Mouse (Mus musculus) hindbrain, embryonic 12.5 days (tissue): ENCODE measurements around the gene Gm20388. TPM values are rescaled to one million over a fixed set of nuclear protein-coding genes. Genes with fewer than 3 reads are reported as not detected.

Experiments used
- ATAC-seq: fragments of 200-750 bp; cut with Nextera tagmentation; 2 replicates; pipeline ENCODE4 v1.8.0; 2017; ENCODE audit warnings: moderate TSS enrichment; ENCODE audit not compliant: low FRiP score
- H3K27ac ChIP-seq: fragments of 300-500 bp; sonication (generic); 2 replicates; pipeline ENCODE4 v1.5.1; 2016; ENCODE audit warnings: mild to moderate bottlenecking
- H3K27me3 ChIP-seq: fragments of 300-500 bp; sonication (generic); 2 replicates; pipeline ENCODE4 v1.6.1; 2016; ENCODE audit warnings: mild to moderate bottlenecking
- H3K36me3 ChIP-seq: fragments of 300-500 bp; sonication (generic); 2 replicates; pipeline ENCODE4 v1.6.1; 2016; ENCODE audit warnings: mild to moderate bottlenecking
- H3K4me1 ChIP-seq: fragments of 300-500 bp; sonication (generic); 2 replicates; pipeline ENCODE4 v1.6.1; 2016
- H3K4me2 ChIP-seq: fragments of 300-500 bp; sonication (generic); replicated peaks from 2 replicates; pipeline ENCODE4 v1.6.1; 2016; ENCODE audit warnings: mild to moderate bottlenecking
- H3K4me3 ChIP-seq: fragments of 300-500 bp; sonication (generic); 2 replicates; pipeline ENCODE4 v1.5.1; 2016; ENCODE audit warnings: mild to moderate bottlenecking
- H3K9ac ChIP-seq: fragments of 300-500 bp; sonication (generic); 2 replicates; pipeline ENCODE4 v1.6.1; 2016; ENCODE audit warnings: mild to moderate bottlenecking, moderate library complexity
- H3K9me3 ChIP-seq: fragments of 300-500 bp; sonication (generic); replicated peaks from 2 replicates; pipeline ENCODE4 v1.6.1; 2016; ENCODE audit warnings: mild to moderate bottlenecking
- WGBS: fragments of 180-500 bp; shearing (Covaris S2); methylation state at CpG from one replicate; pipeline ENCODE4 v1.1.7; 2016; 5-methylcytosine and 5-hydroxymethylcytosine counted together
- polyA plus RNA-seq: library from polyadenylated mRNA; unstranded; fragments of >200 nt; fragmentation: Nextera tagmentation; extraction: Ambion mirVana; gene quantifications from 2 replicates; pipeline ENCODE4 v1.2.1, GENCODE M21; 2016

Gm20388 gene
- polyA plus RNA-seq, 1 experiment from 2014 or later, result not detected

DNA sequence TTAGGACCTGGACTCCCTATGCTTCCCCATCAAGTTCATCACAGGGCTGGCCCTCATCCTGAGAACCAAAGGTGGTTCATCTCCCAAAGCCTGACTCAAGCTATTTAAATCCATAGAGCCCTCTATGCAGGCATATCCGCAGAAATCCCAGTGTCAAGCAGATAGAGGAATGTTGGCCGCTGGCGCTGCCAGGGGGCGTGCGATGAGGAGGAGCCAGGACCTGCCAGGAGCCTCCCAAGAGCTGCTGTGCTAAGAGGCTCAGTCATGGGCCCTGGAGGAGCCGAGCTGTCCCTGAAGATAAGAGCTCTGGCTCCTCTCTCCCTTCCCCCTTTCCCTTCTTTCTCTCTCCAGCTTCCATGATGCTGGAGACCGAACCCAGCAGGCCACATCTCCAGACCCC, 1075.4 kb downstream of the Gm20388 start:
- no peak for ATAC-seq
- Histone ChIP-seq H3K36me3 (no peaks in the 10 kb centered on the region), H3K27me3 (no peaks in the 10 kb centered on the region; the same call in none of the 2 replicates), H3K9me3 (no peaks in the 10 kb centered on the region), H3K4me1 (no peaks in the 10 kb centered on the region), H3K27ac (no peak overlapping the region), H3K9ac (no peak overlapping the region), H3K4me2 (no peak overlapping the region), H3K4me3 (no peak overlapping the region)
- WGBS, result 88% methylated on average over 7 of the region's 7 CpGs

DNA sequence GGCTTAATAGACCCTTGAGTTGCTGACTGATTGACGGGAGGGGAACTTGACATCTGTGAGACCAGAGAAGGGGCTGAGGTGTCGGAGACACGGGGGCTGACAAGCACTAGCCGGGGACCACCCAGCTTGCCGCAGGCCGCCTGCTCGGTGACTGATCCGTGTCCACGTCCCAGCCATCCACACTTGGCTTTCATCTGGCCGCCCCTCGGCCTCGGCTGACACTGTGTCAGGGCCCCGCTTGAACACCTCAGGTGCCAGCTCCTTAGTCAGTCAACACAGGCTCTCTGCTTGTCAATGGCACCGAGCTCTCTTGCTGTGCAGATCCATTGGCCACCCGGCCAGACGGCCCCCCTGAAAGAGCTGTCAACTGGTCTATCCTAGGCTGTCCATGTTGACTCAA, 1083.1 kb downstream of the Gm20388 start:
- Histone ChIP-seq H3K4me3 (no peak overlapping the region), H3K4me2 (no peak overlapping the region), H3K9me3 (no peaks in the 10 kb centered on the region), H3K27ac (no peak overlapping the region), H3K4me1 (no peaks in the 10 kb centered on the region), H3K36me3 (no peaks in the 10 kb centered on the region), H3K27me3 (peaks cover 18% of the 10 kb centered on the region), H3K9ac (no peak overlapping the region)
- ATAC-seq, result no peak
- WGBS, result 68% methylated on average over 16 of the region's 16 CpGs

DNA sequence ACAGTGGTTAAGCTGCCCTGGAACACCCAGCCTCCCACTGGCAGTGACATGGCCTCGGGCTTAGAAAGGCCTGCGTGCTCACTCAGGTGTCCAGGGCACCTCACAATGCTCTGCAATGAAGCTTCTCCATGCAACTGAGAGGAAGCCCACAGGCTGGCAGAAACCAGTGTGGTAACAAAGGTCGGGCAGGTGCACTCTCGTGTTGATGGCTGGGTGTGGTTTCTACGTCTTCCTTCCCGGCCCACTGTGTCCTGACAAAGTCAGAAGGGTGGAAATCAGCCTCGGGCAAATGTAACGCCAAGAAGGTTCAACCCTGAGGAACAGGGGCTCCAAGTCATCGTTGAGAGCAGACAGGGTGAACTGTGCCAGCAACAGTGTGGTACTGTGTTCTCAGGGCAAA, 1084.8 kb downstream of the Gm20388 start:
- no peaks in the 10 kb centered on the region for H3K9me3 ChIP-seq
- H3K27me3 ChIP-seq, result peaks cover 18% of the 10 kb centered on the region
- H3K4me2 ChIP-seq, result no peak overlapping the region
- H3K27ac ChIP-seq, result no peak overlapping the region
- H3K9ac ChIP-seq, result no peak overlapping the region
- no peaks in the 10 kb centered on the region for H3K36me3 ChIP-seq
- ATAC-seq, result no peak
- H3K4me3 ChIP-seq, result no peak overlapping the region
- 87% methylated on average over 9 of the region's 9 CpGs for WGBS
- H3K4me1 ChIP-seq, result no peaks in the 10 kb centered on the region

DNA sequence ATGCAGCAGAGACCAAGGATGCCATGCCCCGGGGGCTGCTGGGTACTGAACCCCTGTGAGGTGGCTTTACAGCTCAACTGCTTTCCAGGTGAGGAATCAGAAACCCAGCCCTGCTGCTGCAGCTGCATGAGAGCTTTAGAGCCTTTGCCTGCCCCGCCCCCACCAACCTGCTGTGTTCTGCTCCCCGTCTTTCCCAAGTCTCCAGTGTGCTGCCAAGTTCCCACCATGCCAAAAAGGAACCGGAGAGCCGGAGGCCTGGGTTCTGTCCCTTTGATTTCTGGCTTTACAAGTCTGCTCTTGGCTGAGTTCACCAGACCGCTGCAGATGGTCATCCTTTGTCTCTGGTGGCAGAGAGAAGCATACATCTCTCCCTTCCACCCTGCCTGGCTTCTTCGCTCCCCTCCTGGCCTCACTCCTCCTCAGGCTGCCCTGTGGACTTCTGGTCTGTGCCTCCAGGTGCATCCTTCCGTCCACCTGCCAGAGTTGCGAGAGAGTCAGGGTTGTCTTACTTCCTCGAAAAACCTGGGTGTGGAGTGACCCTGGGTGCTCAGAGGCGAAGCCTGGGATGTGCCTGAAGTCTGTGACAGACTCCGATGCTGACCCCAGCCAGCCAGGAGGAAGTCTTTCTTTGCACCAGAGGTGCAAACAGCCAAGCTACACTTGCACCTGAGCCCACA, 1086.4 kb downstream of the Gm20388 start:
- H3K9me3 ChIP-seq, result no peaks in the 10 kb centered on the region
- ATAC-seq, result no peak
- no peak overlapping the region for H3K4me2 ChIP-seq
- no peak overlapping the region for H3K27ac ChIP-seq
- no peaks in the 10 kb centered on the region for H3K36me3 ChIP-seq
- peaks cover 18% of the 10 kb centered on the region for H3K27me3 ChIP-seq
- H3K4me1 ChIP-seq, result no peaks in the 10 kb centered on the region
- H3K9ac ChIP-seq, result 0 out of 2 replicates have a peak overlapping the region, but pooled peaks have one; percentile 1
- 70% methylated on average over 12 of the region's 12 CpGs for WGBS
- H3K4me3 ChIP-seq, result no peak overlapping the region

DNA sequence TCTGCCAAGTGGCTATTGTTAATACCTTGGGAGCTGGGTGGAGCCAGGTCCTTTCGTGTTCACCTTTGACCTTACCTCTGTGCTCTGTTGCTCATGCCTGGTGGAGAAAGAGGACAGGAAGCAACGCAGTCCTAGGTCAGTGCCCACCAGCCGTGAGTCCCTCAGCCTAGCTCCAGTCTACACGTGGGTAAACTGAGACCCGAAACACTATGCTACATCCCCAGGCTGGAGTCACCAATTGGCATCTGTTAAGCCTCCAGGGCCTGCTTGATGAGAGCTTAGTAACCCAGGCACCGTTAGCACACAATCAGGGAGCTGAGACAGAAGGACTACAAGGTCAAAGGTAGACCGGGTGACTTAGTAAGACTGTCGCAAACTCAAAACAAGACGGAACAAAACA, 1087.3 kb downstream of the Gm20388 start:
- H3K9ac ChIP-seq, result no peak overlapping the region
- H3K4me1 ChIP-seq, result no peaks in the 10 kb centered on the region
- H3K9me3 ChIP-seq, result no peaks in the 10 kb centered on the region
- no peaks in the 10 kb centered on the region for H3K36me3 ChIP-seq
- no peak overlapping the region for H3K4me3 ChIP-seq
- ATAC-seq, result no peak
- WGBS, result 76% methylated on average over 9 of the region's 9 CpGs
- peaks cover 12% of the 10 kb centered on the region for H3K27me3 ChIP-seq
- H3K4me2 ChIP-seq, result no peak overlapping the region
- no peak overlapping the region for H3K27ac ChIP-seq

DNA sequence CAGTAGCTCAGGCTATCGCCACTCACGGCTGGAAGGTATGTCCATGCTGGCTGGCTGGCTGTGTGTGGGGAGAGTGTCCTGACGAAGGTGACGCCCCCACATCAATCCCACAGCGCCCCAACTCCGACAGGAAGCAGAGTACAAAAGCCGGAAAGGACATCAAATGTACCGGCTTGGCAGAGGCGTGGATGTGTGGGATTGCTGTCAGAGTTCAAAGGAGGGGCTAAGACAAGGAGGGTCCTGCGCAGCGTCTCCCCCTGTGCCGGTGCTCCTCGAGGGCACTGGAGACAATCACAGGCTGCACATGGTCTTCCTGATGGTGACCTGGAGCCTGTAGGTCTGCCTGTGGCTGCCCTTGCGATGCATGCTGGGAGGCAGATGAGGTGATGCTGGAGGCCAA, 1088.3 kb downstream of the Gm20388 start:
- no peak overlapping the region for H3K4me2 ChIP-seq
- 80% methylated on average over 14 of the region's 14 CpGs for WGBS

DNA sequence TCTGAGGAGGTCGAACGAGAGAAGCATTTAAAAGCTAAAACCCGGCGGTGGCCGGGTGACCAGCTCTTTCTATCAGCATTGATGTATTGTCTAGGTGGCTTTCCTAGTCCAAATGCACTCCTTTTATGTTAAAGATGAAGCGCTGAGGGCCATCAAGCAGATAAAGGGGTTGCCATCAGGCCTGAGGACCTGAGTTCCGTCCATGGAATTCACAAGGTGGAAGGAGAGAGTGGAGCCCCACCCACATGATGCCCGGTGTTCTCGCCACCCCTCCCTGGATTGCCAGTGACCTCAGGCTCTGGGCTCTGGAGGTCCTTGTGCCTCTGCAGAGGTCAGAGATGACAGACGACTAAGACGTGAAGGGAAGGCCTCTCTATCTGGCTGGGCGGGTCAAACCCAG, 1091.3 kb downstream of the Gm20388 start:
- H3K27ac ChIP-seq, result no peak overlapping the region
- ATAC-seq, result no peak
- no peaks in the 10 kb centered on the region for H3K4me1 ChIP-seq
- H3K27me3 ChIP-seq, result peaks cover 7% of the 10 kb centered on the region
- no peak overlapping the region for H3K9ac ChIP-seq
- H3K4me3 ChIP-seq, result no peak overlapping the region
- no peaks in the 10 kb centered on the region for H3K36me3 ChIP-seq
- 0 out of 2 replicates have a peak, but pooled peaks cover 3% of the 10 kb centered on the region for H3K9me3 ChIP-seq
- WGBS, result 77% methylated on average over 12 of the region's 12 CpGs
- no peak overlapping the region for H3K4me2 ChIP-seq

More for the DNA sequence above, 1088.3 kb downstream of the Gm20388 start:
- no peak overlapping the region for H3K9ac ChIP-seq
- no peak overlapping the region for H3K4me3 ChIP-seq
- H3K4me1 ChIP-seq, result no peaks in the 10 kb centered on the region
- no peaks in the 10 kb centered on the region for H3K36me3 ChIP-seq
- H3K27me3 ChIP-seq, result peaks cover 13% of the 10 kb centered on the region
- H3K9me3 ChIP-seq, result no peaks in the 10 kb centered on the region
- no peak overlapping the region for H3K27ac ChIP-seq
- ATAC-seq, result no peak

DNA sequence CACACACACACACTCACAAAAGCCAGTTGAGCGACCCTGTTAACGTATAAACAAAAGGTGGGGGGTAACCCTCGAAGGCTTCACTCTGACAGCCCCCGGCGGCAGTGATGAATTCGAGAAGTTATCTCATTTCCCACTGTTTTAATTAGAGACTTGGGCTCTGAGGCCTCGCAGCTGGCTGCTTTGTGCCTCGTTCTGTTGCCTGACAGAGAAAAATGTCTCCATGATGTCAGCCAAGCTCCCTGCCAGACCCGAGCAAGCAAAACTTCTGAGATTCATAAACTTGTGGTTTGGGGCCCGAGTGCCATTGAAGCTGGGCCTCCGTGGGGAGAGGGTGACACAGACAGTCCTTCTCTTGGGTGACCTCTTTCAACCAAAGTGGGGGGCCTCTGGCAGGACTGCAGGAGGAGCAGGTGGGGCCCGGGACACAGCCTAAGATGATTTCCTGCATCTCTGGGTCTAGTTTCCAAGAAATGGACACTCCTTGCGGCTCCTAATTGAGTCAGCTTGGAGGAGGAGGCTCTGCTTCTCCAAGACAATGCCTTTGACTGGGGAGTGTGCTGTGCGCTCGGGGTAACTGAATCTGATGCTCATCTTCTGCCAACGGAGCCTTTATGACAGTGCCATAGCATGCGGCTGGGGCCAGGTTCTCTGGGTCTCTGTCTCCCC, 1092.4 kb downstream of the Gm20388 start:
- no peaks in the 10 kb centered on the region for H3K4me1 ChIP-seq
- no peak overlapping the region for H3K4me3 ChIP-seq
- no peaks in the 10 kb centered on the region for H3K36me3 ChIP-seq
- H3K4me2 ChIP-seq, result no peak overlapping the region
- H3K9me3 ChIP-seq, result 0 out of 2 replicates have a peak, but pooled peaks cover 3% of the 10 kb centered on the region
- H3K27me3 ChIP-seq, result peaks cover 7% of the 10 kb centered on the region
- no peak overlapping the region for H3K9ac ChIP-seq
- ATAC-seq, result no peak
- no peak overlapping the region for H3K27ac ChIP-seq
- WGBS, result 46% methylated on average over 17 of the region's 17 CpGs

DNA sequence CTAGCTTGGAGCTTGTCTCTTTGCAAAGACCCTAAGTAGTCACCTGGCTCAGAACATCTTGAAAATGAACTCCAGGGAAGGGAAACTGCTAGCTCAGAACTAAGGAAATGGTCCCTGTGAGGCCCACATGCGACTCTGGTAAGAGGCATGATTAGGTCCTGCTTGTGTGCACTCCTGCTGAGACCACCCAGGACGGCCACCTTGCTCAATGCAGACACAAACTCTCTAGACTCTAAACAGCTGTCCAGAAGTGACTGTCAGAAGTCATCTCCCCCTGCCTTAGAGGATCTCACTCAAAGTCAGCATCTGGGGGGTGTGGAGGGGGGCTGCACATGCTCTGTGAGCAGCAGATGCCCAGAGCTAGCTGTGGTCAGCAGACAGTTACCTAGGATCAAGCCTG, 1093.0 kb downstream of the Gm20388 start:
- peaks cover 11% of the 10 kb centered on the region for H3K27me3 ChIP-seq
- no peak overlapping the region for H3K4me3 ChIP-seq
- no peak for ATAC-seq
- H3K9me3 ChIP-seq, result 0 out of 2 replicates have a peak, but pooled peaks cover 3% of the 10 kb centered on the region
- no peaks in the 10 kb centered on the region for H3K36me3 ChIP-seq
- no peak overlapping the region for H3K27ac ChIP-seq
- H3K9ac ChIP-seq, result no peak overlapping the region
- 64% methylated on average over 2 of the region's 2 CpGs for WGBS
- H3K4me2 ChIP-seq, result no peak overlapping the region
- no peaks in the 10 kb centered on the region for H3K4me1 ChIP-seq

DNA sequence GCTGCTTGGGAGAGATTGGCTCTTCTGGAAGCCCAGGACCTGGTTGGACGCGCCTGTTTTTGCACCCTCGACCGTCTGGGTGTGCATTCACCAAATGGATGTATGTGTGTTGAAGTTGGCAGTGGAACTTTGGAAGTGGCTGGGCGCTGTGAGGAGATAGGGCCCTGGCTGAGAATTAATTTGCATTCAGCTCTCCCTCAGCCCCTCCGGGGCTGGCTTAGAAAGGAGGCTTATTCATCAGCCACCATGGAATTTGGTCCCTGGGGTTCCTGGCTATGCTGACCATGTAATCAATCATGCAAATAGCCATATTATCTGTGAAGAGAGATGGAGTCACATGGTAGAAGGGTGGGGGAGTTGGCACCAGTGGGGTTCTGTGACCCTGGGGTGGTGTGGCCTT, 1102.7 kb downstream of the Gm20388 start:
- ATAC-seq, result 0 out of 2 replicates have a peak, but pooled peaks have one; percentile 22
- Histone ChIP-seq H3K9ac (no peak overlapping the region), H3K9me3 (no peaks in the 10 kb centered on the region), H3K36me3 (no peaks in the 10 kb centered on the region), H3K4me1 (peaks cover 15% of the 10 kb centered on the region), H3K4me2 (no peak overlapping the region), H3K4me3 (no peak overlapping the region), H3K27me3 (peaks cover 24% of the 10 kb centered on the region), H3K27ac (no peak overlapping the region)
- 28% methylated on average over 6 of the region's 6 CpGs for WGBS

DNA sequence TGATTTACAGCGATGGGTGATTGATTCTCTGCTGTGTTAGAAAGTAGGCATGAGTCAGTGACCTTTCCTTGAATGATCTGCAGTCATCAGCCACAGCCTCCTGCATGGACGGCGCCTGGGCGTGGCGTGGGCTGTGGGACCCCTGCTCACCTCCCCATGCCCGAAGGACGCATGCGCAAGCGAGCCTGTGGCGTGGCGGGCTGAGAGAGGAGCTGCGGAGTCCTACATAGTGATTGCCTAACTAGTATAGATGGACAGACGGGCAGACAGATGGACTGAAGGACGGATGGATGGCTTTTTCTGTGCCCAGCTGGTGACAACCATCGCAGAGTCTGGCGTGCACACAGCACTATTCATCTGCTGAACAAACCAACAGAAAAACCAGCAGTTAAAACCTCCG, 1106.0 kb downstream of the Gm20388 start:
- peaks cover 27% of the 10 kb centered on the region for H3K27me3 ChIP-seq
- no peaks in the 10 kb centered on the region for H3K9me3 ChIP-seq
- no peak overlapping the region for H3K4me2 ChIP-seq
- H3K36me3 ChIP-seq, result no peaks in the 10 kb centered on the region
- WGBS, result 80% methylated on average over 17 of the region's 17 CpGs
- H3K9ac ChIP-seq, result no peak overlapping the region
- no peak overlapping the region for H3K4me3 ChIP-seq
- ATAC-seq, result no peak
- no peak overlapping the region for H3K27ac ChIP-seq
- peaks cover 15% of the 10 kb centered on the region for H3K4me1 ChIP-seq

DNA sequence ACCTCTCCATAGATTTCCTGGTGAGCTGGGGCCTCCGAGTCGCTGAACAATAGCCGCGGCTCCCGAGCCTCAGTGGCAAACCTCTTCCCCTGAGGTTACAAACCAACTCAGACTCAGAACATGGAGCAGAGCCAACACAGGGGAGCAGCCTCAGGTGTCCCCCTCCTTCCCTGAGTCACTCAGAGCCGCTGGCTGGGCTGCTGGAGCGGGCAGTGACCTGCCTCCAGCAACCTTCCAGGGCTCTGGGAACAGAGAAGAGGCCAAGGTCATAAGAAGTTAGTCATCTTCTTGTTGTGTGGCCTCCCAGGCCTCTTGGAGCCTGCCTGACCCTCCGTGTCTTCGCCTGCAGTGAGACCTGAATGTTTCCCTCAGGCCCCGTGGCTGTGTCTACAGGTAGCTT, 1107.6 kb downstream of the Gm20388 start:
- no peak for ATAC-seq
- Histone ChIP-seq H3K27ac (no peak overlapping the region), H3K4me3 (no peak overlapping the region), H3K9ac (no peak overlapping the region), H3K9me3 (no peaks in the 10 kb centered on the region), H3K4me2 (no peak overlapping the region), H3K4me1 (peaks cover 7% of the 10 kb centered on the region), H3K27me3 (peaks cover 30% of the 10 kb centered on the region), H3K36me3 (no peaks in the 10 kb centered on the region)
- WGBS, result 76% methylated on average over 10 of the region's 10 CpGs

DNA sequence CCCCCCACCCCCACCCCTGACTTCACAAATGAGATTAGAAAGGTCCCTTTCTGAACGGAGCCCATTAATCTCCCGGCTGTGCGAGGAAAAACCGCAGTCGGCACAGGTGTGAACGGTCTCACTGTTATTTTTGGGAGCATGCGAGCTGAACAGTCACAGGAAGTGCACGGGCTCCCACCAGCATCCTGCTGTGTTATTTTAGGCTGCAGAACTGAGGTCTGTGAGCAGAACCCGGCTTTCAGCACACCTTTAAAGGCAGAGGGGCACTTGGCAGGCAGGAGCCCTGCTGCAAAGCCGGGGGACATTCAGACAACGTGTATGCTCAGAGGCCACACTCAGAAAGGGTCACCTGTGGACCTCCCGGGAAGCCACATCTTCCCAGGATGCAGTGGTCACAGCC, 1110.8 kb downstream of the Gm20388 start:
- ATAC-seq, result no peak
- WGBS, result 65% methylated on average over 12 of the region's 12 CpGs
- no peak overlapping the region for H3K4me3 ChIP-seq

More for the DNA sequence above, 1110.8 kb downstream of the Gm20388 start:
- Histone ChIP-seq H3K36me3 (no peaks in the 10 kb centered on the region), H3K4me2 (no peak overlapping the region), H3K4me1 (no peaks in the 10 kb centered on the region), H3K9me3 (no peaks in the 10 kb centered on the region), H3K27me3 (peaks cover 30% of the 10 kb centered on the region), H3K9ac (no peak overlapping the region), H3K27ac (no peak overlapping the region)
